Mouse (Mus musculus) frontal cortex, adult 2 months (tissue): ENCODE measurements around the gene Stard3. TPM values are rescaled to one million over a fixed set of nuclear protein-coding genes. Genes with fewer than 3 reads are reported as not detected.
"Not testable (repeated sequence)": the region's sequence is repeated elsewhere in the genome, so short reads cannot be mapped to it uniquely, and the experiment has no call there.

ENCODE experiments used
- DNase-seq, 2 experiments: peaks; one replicate each; pipeline ENCODE4 v3.0.0; 2022; ENCODE audit warnings: low spot score in 1 of 2; ENCODE audit errors: extremely low spot score in 1 of 2
- polyA plus RNA-seq: library from polyadenylated mRNA; depleted of rRNA; stranded (reverse); fragments of >200 nt; gene quantifications from 2 replicates; pipeline ENCODE4 v1.2.3, GENCODE M21; 2012

Stard3 gene
- polyA plus RNA-seq, 1 experiment, result 52.3 TPM

GRCm38 (mm10) chr11:98370588-98370987, 12.4 kb downstream of the Stard3 start:
- no peak for DNase-seq

- DNase-seq, result no peak
Observed at GRCm38 (mm10) chr11:98371556-98372240, 13.5 kb downstream of the Stard3 start.

DNA sequence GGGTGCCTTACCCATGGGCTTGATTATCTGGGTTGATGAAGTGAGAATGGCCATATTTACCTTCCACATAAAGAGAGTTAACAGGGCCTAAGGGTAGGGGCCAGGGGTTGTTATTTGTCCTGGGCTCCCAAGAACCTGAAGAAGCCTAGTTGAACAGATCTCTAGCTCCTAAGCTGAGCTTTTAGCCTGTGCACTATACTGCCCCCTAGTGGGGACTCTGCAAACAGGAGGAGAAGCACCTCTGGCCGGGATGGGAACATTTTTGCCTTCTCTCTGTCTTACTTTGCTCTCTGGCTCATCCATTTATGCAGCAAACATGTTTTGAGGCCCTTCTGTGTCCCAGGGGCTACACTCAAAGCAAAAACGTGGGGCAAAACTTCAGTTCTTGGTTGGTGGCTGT, 14.2 kb downstream of the Stard3 start:
- peak in 1 of 2 experiments; percentile 83 for DNase-seq

DNA sequence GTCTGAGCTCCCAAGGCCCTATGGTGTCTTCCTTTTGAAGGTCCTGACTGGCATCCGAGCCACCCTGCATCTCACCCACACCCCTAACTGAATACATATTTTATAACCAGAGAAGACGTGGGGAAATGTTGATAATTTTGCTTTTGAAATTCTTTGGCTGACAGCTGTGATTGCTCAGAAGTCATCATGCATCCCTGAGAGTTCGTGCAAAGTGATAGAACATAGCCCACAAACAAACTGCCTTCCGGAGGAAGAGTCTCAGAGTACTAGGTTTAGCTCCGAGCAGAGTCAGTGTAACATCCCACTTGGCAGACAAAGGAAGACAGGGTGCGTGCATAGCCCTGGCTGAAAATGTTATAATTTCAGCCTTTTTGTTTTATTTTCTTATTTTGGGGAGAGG, 15.1 kb downstream of the Stard3 start:
- DNase-seq, result no peak

- DNase-seq, result no peak
Observed at GRCm38 (mm10) chr11:98374266-98374665, 16.1 kb downstream of the Stard3 start.

DNA sequence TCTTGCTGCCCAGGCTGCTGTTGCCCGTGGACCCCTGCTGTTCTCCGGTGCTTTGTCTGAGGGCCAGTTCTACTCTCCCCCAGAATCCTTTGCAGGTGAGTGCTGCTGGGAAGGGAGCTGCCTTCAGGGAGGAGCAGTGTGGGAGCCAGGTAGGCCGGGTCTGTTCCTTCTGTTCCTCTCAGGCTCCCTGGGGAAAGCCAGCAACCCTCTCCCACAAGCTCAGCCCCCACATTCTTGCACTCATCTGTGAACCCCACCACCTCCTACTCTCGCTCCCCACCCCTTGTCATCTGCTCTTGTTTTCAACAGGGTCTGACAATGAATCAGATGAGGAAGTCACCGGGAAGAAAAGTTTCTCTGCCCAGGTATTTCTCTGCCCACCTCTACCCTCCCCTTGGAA, 18.6 kb downstream of the Stard3 start:
- DNase-seq, result no peak

GRCm38 (mm10) chr11:98377787-98378186, 19.6 kb downstream of the Stard3 start:
- DNase-seq, result no peak

DNA sequence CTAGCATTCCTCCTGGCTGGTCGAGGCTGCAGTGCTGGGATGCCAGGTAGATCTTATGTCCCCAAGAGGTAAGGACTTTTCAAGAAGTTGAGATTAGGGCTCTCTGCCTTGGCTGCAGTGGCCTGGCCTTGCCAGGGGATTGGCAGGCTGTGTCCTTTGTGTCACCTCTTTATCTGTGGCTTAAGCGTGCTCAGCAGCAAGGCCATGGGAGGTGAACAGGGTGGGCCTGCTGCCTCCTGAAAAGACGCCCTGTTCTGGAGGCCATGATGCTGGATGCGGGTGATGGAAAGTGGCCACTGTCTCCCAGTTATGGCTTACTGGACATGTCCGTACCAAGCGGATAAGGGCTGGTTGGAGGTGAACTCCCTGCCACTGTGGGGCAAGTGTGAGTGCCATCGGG, 21.2 kb downstream of the Stard3 start:
- DNase-seq, result no peak

DNA sequence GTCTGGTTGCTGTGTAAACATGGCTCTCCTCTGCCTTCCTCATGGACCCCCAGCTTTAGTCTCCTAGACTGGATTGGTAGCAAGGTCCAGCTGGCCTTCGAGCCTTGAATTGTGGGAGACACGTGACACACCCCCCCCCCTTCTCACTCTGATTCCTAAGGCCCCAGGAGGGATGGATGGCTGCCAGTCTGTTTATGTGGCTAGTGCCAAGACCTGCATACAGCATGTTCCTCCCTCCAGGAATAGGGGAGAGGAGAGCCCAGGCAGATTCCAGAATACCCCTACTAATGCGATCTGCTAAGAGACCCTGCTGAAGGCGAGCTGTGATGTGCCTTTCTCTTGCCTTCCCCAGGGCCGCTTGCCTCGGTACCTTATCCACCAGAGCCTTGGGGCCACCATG, 21.9 kb downstream of the Stard3 start:
- DNase-seq, result no peak

DNA sequence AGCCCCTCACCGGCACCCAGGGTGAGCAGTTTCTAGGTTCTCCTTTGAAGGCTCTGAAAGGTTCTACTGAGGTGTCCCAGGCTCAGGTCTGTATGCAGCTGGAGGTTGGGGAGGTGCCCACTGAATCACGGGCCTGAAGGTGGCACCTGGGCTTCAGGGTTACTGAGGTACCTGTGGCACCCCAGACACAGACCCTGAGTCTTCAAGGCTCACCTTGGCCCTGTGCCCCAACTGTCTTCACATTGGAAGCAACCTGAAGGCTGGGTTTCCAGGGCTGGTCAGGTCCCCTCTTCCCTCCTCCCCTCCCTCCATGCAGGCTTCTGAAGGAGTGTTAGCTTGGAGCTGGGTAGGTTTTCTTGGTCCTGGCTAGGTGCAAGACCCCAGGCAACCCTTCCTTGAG, 23.5 kb downstream of the Stard3 start:
- no peak for DNase-seq

GRCm38 (mm10) chr11:98382405-98382804, 24.2 kb downstream of the Stard3 start:
- DNase-seq, result not testable (repeated sequence)

DNA sequence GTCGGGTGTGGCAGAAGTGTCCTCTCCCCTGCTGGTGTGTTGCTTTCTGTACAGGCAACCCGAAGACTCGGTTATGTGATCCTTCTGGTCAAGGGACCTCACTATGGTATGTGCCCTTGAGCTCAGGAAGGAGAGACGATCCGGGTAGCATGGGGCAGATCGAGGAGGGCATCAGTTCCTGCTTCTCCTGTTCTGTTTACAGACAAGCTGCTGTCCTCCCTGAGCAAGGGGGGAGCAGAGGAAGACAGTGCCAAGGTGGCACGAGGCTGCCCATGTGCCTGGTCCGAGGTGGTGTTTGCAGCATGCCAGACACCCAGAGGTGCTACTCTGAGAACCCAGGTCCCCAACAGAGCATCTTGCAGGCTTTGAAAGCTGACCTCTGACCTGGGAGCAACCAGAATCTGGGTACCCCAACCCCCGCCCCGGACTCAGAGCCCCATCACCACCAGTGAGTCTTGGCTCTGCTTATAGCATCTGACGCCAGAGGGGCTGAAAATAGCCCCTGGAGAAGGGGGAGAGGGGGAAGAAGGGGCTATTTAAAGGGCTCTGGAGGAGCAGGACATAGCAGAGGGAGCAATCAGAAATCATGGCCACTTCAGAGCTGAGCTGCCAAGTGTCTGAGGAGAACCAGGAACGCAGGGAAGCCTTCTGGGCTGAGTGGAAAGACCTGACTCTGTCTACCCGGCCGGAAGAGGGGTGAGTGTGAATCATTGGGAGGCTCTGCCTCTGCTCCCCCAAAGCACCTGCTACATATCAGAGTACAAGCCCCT, 25.3 kb downstream of the Stard3 start, which contains the start of gene Tcap:
Gene Tcap, plus strand, starts transcription at position 551 of the 770 bp plus-strand sequence.
- DNase-seq, result no peak

GRCm38 (mm10) chr11:98384216-98384615, 26.0 kb downstream of the Stard3 start:
- DNase-seq, result no peak

DNA sequence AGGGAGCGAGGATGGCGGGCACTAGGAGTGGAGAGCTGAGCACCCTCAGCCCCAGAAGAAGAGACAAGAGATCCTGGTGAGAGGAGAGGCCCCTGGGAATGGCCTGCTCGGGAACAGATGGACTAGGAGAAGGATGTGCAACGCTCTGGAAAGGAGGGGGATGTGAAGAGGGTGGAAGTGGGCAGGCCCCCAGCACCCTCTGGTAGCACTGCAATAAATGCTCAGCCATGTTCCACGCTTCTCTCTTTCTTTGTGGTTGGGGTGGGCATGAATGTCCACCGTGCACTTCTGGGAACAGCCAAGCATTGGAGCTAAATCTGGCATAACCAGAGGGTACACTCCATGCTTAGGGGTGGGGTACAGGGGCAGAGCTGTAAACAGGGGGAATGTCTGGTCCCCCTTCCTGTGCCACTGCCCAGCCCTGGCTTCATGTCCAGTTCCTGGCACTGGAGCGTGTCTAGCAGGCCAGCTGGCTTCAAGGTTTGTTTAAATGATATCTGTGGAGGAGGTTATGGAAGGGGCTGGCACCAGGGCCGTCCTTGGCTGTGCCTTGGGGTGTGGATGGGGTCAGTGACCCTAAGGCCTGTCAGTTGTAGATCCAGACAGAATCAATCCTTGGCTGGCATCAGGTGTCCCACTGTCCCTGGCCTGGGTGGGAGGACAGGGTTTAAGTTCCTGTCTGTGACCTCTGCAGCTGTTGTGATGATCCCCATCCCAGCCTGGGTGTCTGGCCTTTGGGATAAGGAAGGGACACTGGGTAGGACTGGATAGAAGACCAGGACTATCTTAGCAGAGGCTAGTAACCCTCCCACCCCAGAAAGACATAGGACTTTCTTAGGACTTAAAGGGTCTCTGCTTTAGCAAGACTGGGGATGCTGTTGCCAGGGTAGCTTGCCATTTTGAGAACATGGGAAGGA, 26.8 kb downstream of the Stard3 start:
- DNase-seq, result no peak

GRCm38 (mm10) chr11:98385638-98386585, 27.7 kb downstream of the Stard3 start, which contains the start of gene Pnmt:
Gene Pnmt (plus strand): TSS chr11:98386450.
- DNase-seq, result no peak

DNA sequence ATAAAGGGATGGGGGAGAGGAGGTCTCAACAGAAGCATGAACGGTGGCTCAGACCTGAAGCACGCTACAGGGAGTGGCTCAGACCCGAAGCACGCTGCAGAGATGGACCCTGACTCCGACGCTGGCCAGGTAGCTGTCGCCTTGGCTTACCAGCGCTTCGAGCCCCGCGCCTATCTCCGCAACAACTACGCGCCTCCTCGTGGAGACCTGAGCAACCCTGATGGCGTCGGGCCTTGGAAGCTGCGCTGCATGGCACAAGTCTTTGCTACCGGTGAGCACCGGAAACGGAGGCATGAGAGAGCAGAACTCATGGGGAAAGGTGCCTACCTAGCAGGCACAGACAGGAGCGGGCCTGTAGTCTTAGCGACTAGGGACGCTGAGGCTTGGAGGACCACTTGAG, 28.4 kb downstream of the Stard3 start:
- no peak for DNase-seq

DNA sequence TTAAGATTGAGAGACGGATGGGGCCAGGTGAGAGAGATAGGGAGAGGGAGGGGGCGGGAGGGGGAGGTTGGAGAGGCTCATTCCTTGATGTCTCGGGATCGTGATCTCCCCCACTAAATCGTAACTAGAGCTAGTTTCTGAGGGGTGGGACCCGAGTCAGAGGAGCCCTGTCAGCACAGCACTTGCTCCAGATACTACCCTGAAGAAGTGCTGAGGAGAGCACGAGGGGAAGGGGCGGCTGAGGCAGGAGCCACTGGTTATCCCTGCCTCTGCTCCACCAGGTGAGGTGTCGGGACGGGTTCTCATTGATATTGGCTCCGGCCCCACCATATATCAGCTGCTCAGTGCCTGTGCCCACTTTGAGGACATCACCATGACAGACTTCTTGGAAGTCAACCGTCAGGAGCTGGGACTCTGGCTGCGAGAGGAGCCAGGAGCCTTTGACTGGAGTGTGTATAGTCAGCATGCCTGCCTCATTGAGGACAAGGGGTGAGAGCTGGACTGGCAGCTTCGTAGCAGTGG, 28.9 kb downstream of the Stard3 start:
- DNase-seq, result no peak

GRCm38 (mm10) chr11:98388282-98388681, 30.1 kb downstream of the Stard3 start:
- no peak for DNase-seq

- peak in 1 of 2 experiments; percentile 83 for DNase-seq
Observed at GRCm38 (mm10) chr11:98389221-98389780, 31.1 kb downstream of the Stard3 start.
